Mouse (Mus musculus) macrophage (primary cell): ENCODE measurements around the gene Cep162. TPM values are rescaled to one million over a fixed set of nuclear protein-coding genes. Genes with fewer than 3 reads are reported as not detected.

Experiments used
- H3K27ac ChIP-seq: fragments of 350-480 bp; formaldehyde crosslinking; 2 replicates; pipeline ENCODE4 v1.9.0; 2021
- H3K36me3 ChIP-seq: fragments of 350-480 bp; formaldehyde crosslinking; 2 replicates; pipeline ENCODE4 v1.9.0; 2021; ENCODE audit errors: inconsistent target
- H3K4me3 ChIP-seq: fragments of 350-480 bp; formaldehyde crosslinking; 2 replicates; pipeline ENCODE4 v1.9.0; 2021; ENCODE audit errors: inconsistent target
- H3K79me2 ChIP-seq: fragments of 350-480 bp; formaldehyde crosslinking; 2 replicates; pipeline ENCODE4 v1.9.0; 2021; ENCODE audit errors: inconsistent target
- WGBS: methylation state at CpG from one replicate; pipeline ENCODE4 v1.1.7; 2026; ENCODE audit warnings: inconsistent platforms; ENCODE audit not compliant: missing documents; 5-methylcytosine and 5-hydroxymethylcytosine counted together
- polyA plus RNA-seq: library from polyadenylated mRNA; stranded (reverse); fragments of 250-400 nt; gene quantifications from 3 replicates; pipeline ENCODE4 v1.2.4, GENCODE M21; 2018; ENCODE audit warnings: inconsistent platforms

The Cep162 gene
- polyA plus RNA-seq, 1 experiment from 2014 or later = 9.1 TPM

DNA sequence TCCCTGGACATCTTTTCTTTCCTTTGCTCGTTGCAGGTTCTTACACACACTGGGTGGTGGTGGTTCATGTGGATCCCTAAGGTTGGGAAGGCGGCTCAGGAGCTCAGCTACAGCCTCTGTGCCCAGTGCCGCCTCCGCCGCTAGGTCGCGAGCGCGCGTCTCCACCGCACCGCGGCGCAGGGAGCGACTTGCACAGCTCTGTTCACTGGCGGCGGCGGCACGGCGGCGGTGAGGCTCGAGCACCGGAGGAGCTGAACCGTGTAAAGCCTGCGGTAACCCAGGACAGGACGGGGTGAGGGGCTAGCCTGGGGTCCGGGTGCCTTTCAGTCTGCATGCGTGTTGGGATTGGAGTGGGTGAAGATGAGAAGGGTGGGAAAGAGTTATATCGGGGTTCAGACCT is 111.2 kb downstream of the Cep162 start, which contains the start of gene Mrap2:
Gene Mrap2, plus strand, starts transcription at position 201 of the 400 bp plus-strand sequence.
- H3K27ac ChIP-seq = no peak within 1 kb of the TSS
- H3K36me3 ChIP-seq = no peaks in the 10 kb centered on the region
- WGBS = 5% methylated on average over 29 of the region's 29 CpGs
- H3K79me2 ChIP-seq = no peaks in the 10 kb centered on the region
- H3K4me3 ChIP-seq = no peak within 1 kb of the TSS

DNA sequence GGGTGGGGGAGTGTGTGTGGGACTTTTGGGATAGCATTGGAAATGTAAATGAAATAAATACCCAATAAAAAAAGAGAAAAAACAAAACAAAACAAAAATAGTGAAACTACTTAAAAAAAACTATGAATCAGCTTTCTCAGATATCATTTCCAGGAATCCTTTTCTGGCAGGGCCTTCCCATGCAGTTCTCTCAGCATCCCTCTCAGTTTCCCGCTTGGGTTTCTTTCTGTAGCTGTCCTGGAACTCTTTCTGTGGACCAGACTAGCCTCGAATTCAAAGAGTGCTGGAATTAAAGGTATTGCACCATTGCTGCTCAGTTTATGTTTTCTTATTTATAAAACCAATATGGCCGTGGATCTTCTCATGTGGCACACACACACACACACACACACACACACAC is 112.3 kb downstream of the Cep162 start:
- 89% methylated on average over 3 of the region's 3 CpGs for WGBS
- Histone ChIP-seq H3K27ac (no peak overlapping the region), H3K4me3 (no peak overlapping the region), H3K79me2 (no peaks in the 10 kb centered on the region), H3K36me3 (no peaks in the 10 kb centered on the region)

Other genes starting within 250 kb of the Cep162 start
- not detected in 3 replicates for gene Ripply2, start 240.0 kb downstream of the Cep162 start, polyA plus RNA-seq
- 79.1 to 99.8 TPM (median 82.8 TPM) in 3 replicates for gene Cyb5r4, start 233.5 kb downstream of the Cep162 start, polyA plus RNA-seq
- gene Mrap2, start 111.2 kb downstream of the Cep162 start, polyA plus RNA-seq = not detected in 3 replicates